Mouse (Mus musculus) lung, embryonic 15.5 days (tissue): ENCODE results near the gene Glp1r. TPM values are rescaled to one million over a fixed set of nuclear protein-coding genes. Genes with fewer than 3 reads are reported as not detected.

Experiments used
- ATAC-seq: fragments of 200-750 bp; cut with Nextera tagmentation; 2 replicates; pipeline ENCODE4 v1.8.0; 2017; ENCODE audit warnings: moderate number of reproducible peaks, borderline replicate concordance; ENCODE audit not compliant: low FRiP score, low TSS enrichment; ENCODE audit errors: extremely low read depth
- H3K27ac ChIP-seq: fragments of 300-500 bp; sonication (generic); 2 replicates; pipeline ENCODE4 v1.5.1; 2015; ENCODE audit warnings: moderate library complexity, mild to moderate bottlenecking, inconsistent platforms
- H3K27me3 ChIP-seq: fragments of 300-500 bp; sonication (generic); 2 replicates; pipeline ENCODE4 v1.6.1; 2015; ENCODE audit warnings: inconsistent platforms
- H3K36me3 ChIP-seq: fragments of 300-500 bp; sonication (generic); 2 replicates; pipeline ENCODE4 v1.6.1; 2015; ENCODE audit warnings: inconsistent platforms
- H3K4me1 ChIP-seq: fragments of 300-500 bp; sonication (generic); 2 replicates; pipeline ENCODE4 v1.6.1; 2015; ENCODE audit warnings: inconsistent platforms
- H3K4me2 ChIP-seq: fragments of 300-500 bp; sonication (generic); 2 replicates; pipeline ENCODE4 v1.6.1; 2015; ENCODE audit warnings: inconsistent platforms, mild to moderate bottlenecking, moderate library complexity
- H3K4me3 ChIP-seq: fragments of 300-500 bp; sonication (generic); 2 replicates; pipeline ENCODE4 v1.5.1; 2015; ENCODE audit warnings: mild to moderate bottlenecking, inconsistent platforms
- H3K9ac ChIP-seq: fragments of 300-500 bp; sonication (generic); 2 replicates; pipeline ENCODE4 v1.6.1; 2015; ENCODE audit warnings: inconsistent platforms
- H3K9me3 ChIP-seq: fragments of 300-500 bp; sonication (generic); 2 replicates; pipeline ENCODE4 v1.6.1; 2016; ENCODE audit warnings: inconsistent platforms
- WGBS: fragments of 180-500 bp; shearing (Covaris S2); methylation state at CpG from one replicate; pipeline ENCODE4 v1.1.7; 2015; 5-methylcytosine and 5-hydroxymethylcytosine counted together
- polyA plus RNA-seq: library from polyadenylated mRNA; unstranded; fragments of >200 nt; fragmentation: Nextera tagmentation; extraction: Ambion mirVana; gene quantifications from 2 replicates; pipeline ENCODE4 v1.2.1, GENCODE M21; 2015

Gene Glp1r
- polyA plus RNA-seq, 1 experiment from 2014 or later, result 8.4 TPM

DNA sequence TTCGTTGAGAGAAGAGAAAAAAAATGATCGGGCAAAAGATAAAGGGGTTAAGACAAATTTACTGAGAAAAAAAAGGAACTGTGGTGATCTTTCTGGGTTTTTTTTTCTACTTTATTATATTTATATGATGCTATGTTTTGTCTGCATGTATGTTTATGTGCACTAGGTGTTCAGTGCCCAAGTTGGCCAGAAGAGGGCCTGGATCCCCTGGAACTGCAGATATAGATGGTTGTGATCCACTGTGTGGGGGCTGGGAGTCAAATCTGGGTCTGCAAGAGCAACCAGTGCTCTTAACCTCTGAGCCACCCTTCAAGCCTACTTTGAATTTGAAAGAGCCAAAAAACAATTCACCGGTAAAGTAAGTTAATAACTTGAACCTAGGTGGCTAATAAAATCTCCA lies 21.2 kb upstream of the Glp1r start:
- Histone ChIP-seq H3K9ac (no peak overlapping the region), H3K9me3 (no peaks in the 10 kb centered on the region), H3K4me2 (no peak overlapping the region), H3K27ac (no peak overlapping the region), H3K27me3 (no peaks in the 10 kb centered on the region), H3K4me3 (no peak overlapping the region), H3K36me3 (no peaks in the 10 kb centered on the region), H3K4me1 (peaks cover 14% of the 10 kb centered on the region)
- 86% methylated on average over 3 of the region's 3 CpGs for WGBS
- ATAC-seq, result no peak

DNA sequence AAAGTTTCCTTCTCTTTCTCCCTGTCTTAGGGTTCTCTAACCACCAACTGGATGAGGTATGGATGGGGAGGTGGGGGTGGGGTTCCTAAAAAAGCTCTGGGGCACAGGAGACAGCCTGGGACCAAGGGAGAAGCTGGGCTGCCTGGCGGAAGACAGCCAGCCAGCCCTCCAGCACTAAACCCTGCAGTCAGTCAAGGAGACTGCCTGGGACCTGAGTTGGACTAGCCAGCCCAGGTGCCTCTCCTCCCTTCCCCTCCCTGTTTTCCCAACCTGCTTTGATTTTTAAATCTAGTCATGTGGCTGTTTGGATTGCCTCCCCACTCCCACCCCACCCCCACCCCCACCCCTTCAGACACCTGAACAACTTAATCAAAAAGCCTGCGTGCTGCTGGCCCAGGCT lies 20.6 kb upstream of the Glp1r start:
- no peaks in the 10 kb centered on the region for H3K27me3 ChIP-seq
- ATAC-seq, result no peak
- H3K27ac ChIP-seq, result no peak overlapping the region
- H3K4me1 ChIP-seq, result peaks cover 14% of the 10 kb centered on the region
- H3K4me3 ChIP-seq, result no peak overlapping the region
- no peaks in the 10 kb centered on the region for H3K36me3 ChIP-seq
- H3K4me2 ChIP-seq, result no peak overlapping the region
- H3K9ac ChIP-seq, result no peak overlapping the region
- no peaks in the 10 kb centered on the region for H3K9me3 ChIP-seq
- WGBS, result 62% methylated on average over 2 of the region's 2 CpGs

DNA sequence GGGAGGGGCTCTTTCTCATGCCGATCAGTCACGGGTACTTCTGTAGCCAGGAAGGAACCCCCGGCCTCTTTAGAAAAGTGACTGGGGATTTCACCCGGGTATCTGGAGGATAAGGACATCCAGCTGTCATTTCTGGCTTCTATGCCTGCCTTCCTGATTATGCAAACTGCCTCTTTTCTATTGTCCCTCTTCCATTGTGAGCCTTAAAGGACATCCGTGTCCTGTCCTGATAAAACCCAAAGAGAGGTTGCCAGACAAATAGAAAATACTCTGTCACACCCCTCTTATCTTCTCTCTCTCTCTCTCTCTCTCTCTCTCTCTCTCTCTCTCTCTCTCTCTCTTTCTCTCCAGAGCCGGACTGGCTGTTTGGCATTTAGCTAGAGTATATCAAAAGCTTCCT lies 19.4 kb upstream of the Glp1r start:
- H3K36me3 ChIP-seq, result no peaks in the 10 kb centered on the region
- ATAC-seq, result peak; percentile 59; the same call in 1 of the 2 replicates
- peaks cover 14% of the 10 kb centered on the region for H3K4me1 ChIP-seq
- H3K9me3 ChIP-seq, result no peaks in the 10 kb centered on the region
- H3K4me3 ChIP-seq, result no peak overlapping the region
- no peak overlapping the region for H3K9ac ChIP-seq
- H3K4me2 ChIP-seq, result no peak overlapping the region
- no peaks in the 10 kb centered on the region for H3K27me3 ChIP-seq
- H3K27ac ChIP-seq, result peak overlapping the region; percentile 68
- under 1% methylated on average over 6 of the region's 6 CpGs for WGBS

DNA sequence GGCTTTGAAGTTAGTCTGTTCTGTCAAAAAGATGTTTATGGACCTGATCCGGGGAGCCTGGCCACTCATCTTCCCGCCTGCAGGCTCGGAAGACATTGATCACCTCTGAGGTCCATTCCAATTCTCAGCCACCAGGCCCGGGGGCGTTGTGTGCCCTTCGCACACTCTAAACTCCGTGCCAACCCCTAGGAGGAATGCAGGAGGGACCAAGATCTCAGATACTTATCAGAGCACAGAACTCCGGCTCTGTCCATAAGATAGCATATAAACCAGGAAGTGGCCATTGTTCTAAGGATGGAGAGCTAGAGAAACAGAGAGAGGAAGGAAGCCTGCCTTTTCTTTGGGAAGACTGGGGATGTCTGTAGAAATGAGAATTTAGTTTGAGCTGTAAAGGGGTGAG lies 18.1 kb upstream of the Glp1r start:
- no peak for ATAC-seq
- Histone ChIP-seq H3K9me3 (no peaks in the 10 kb centered on the region), H3K36me3 (no peaks in the 10 kb centered on the region), H3K4me1 (peaks cover 14% of the 10 kb centered on the region), H3K4me3 (no peak overlapping the region), H3K27me3 (no peaks in the 10 kb centered on the region), H3K4me2 (no peak overlapping the region), H3K27ac (no peak overlapping the region; the same call in 1 of the 2 replicates), H3K9ac (no peak overlapping the region)
- WGBS, result 61% methylated on average over 8 of the region's 8 CpGs

DNA sequence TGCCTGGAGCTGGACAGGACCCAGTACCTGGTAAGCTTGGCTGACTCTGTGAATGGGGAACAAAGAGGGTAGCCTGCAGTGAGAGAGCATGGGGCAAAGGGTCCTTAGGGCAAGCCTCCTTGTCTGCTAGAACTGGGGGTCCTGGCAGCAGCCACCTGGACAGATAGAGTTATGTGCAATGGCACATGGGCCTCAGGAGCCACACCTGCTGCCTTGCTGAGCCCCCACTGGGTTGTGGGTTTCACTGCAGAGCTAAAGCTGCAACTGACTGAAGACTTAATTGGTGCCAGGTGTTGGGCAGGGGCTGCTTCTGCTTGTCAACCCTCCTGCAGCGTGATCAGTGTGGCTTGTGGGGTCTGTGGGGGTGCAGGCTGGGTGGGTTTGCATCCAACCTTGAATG lies 9.5 kb upstream of the Glp1r start:
- Histone ChIP-seq H3K9ac (no peak overlapping the region), H3K4me2 (no peak overlapping the region), H3K4me3 (no peak overlapping the region), H3K27ac (no peak overlapping the region), H3K36me3 (no peaks in the 10 kb centered on the region), H3K27me3 (no peaks in the 10 kb centered on the region), H3K4me1 (no peaks in the 10 kb centered on the region), H3K9me3 (no peaks in the 10 kb centered on the region)
- 38% methylated on average over 1 of the region's 1 CpGs for WGBS
- no peak for ATAC-seq

DNA sequence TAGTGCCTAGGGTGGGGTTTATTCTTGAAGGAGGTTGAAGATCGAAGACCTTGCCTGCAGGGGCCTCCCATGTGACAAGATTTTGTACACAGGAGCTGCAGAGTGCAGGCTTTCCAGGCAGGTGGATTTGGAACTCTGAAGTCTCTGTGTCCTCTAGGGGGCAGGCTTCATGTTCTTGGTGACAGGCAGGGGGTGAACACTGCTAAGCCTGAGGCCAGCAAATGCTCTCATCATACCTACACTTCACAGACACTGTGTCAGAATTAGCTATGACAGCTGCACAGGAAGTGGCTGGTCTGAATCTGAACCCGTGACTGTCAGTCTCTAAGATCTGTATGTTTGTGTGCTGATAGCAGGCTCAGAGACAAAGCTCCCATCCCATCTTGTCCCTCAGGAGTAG lies 8.9 kb upstream of the Glp1r start:
- H3K4me3 ChIP-seq, result no peak overlapping the region
- ATAC-seq, result no peak

DNA sequence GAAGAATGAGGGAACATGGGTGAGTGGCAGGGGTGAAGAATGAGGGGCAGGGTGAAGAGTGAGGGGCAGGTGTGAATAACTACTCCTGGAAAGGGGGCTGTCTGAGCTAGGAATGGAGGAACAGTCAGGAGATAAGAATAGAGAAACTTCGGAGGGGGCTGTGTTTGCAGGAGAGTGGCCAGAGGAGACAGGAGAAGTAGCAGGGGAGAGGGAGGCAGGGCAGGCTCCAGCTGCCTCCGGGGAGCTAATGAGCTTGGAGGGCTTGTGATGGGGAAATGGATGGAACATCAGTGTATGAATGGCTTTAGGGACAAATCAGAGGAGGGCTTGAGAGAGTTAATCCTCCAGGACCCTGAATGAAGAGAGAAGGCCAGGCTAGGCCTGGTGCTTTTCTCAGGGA lies 4.5 kb upstream of the Glp1r start:
- H3K4me2 ChIP-seq, result no peak overlapping the region
- H3K9ac ChIP-seq, result no peak overlapping the region
- no peaks in the 10 kb centered on the region for H3K9me3 ChIP-seq
- peaks cover 6% of the 10 kb centered on the region; the same call in 1 of the 2 replicates for H3K4me1 ChIP-seq
- H3K4me3 ChIP-seq, result no peak overlapping the region
- 11% methylated on average over 2 of the region's 2 CpGs for WGBS
- peaks cover 22% of the 10 kb centered on the region for H3K27me3 ChIP-seq
- no peak for ATAC-seq
- no peaks in the 10 kb centered on the region for H3K36me3 ChIP-seq
- no peak overlapping the region for H3K27ac ChIP-seq

More for the DNA sequence above, 8.9 kb upstream of the Glp1r start:
- no peaks in the 10 kb centered on the region for H3K36me3 ChIP-seq
- no peak overlapping the region for H3K4me2 ChIP-seq
- 32% methylated on average over 2 of the region's 2 CpGs for WGBS
- H3K9me3 ChIP-seq, result no peaks in the 10 kb centered on the region
- no peak overlapping the region for H3K27ac ChIP-seq
- no peaks in the 10 kb centered on the region for H3K4me1 ChIP-seq
- no peaks in the 10 kb centered on the region for H3K27me3 ChIP-seq
- no peak overlapping the region for H3K9ac ChIP-seq

DNA sequence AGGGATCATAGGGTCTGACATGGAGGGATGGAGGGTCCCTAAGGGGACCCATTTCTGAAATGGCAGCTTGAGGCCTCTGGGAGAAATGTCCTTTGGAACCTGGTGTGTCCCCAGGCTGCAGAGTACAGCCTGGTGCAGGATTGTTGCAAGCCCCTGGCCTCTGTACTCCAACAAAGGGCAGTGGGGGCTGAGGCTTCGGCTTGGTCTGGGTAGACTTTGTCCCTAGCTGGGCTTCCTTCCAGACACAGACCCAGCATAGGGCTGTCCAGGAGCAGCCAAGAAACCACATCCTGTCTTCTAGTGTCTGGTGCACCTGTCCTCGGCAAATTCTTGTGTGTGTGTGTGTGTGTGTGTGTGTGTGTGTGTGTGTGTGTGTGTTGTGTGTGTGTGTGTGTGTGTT lies 2.5 kb downstream of the Glp1r start:
- Histone ChIP-seq H3K27me3 (peaks cover 33% of the 10 kb centered on the region), H3K4me3 (no peak overlapping the region), H3K36me3 (no peaks in the 10 kb centered on the region), H3K4me2 (peak overlapping the region; percentile 86; the same call in 1 of the 2 replicates), H3K9ac (no peak overlapping the region), H3K4me1 (peaks cover 6% of the 10 kb centered on the region; the same call in 1 of the 2 replicates), H3K9me3 (no peaks in the 10 kb centered on the region), H3K27ac (no peak overlapping the region)
- 68% methylated on average over 2 of the region's 2 CpGs for WGBS
- ATAC-seq, result no peak

DNA sequence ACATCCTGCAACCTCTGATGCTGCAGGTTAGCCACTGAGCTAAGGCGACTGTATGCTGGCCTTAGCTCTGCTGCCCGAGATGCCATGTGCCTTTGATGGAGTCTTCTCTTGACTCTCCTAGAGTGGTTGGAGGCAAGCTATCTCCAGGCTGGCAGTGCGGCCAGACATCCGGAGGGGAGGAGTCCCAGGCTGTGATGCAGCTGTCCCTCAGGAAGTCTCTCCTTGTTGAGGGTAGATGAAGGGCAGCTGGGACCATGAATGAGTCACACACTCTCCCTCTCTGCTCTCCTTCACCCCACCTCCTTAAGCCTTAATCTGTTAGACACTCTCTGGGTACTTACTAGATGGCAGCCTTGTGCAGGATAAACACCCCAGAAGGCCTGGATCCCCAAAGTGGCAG lies 6.0 kb downstream of the Glp1r start:
- H3K4me3 ChIP-seq, result no peak overlapping the region
- 55% methylated on average over 4 of the region's 4 CpGs for WGBS
- no peak for ATAC-seq

DNA sequence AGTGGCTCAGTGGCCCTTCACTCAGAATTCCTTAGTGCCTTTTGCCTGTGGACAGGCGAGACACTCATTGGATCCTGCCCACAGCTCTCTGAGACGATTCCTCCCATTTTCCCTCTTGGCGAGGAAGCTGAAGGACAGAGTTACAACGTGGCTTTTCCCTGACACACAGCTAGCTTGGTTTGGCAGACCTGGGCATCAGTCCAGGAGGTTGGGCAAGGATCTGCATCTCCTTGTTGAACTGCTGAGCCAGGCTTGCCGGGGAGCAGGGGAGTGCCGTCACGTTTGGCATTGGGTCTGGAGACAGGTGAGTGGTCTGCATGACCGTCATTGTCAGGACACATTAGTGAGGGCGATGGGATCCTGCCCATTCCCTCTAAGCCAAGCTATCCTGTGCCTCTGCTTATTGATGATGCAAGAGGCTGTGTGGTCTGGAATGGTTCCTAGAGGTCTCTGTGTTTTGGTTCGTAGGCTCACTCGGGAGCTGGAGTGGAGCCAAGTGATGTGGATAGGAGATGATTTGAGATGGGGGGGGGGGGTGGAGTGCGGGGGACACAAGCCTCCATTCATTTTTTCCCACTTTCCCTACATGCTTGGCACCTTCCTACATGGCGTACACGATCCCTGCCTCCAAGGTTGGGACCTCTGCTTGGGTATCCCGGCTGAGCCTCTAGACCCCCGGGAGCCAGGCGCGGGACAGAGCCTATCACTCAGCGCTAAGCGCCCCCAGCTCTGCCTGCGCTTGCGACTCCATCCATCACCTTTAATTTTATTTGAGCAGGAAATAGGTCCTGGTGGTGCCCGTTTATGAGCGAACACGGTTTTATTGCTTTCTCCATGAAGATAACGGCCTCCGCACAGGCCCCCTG lies 9.5 kb downstream of the Glp1r start:
- H3K4me3 ChIP-seq, result no peak overlapping the region
- no peaks in the 10 kb centered on the region for H3K9me3 ChIP-seq
- H3K27me3 ChIP-seq, result no peaks in the 10 kb centered on the region
- H3K9ac ChIP-seq, result no peak overlapping the region
- 52% methylated on average over 27 of the region's 27 CpGs for WGBS
- no peaks in the 10 kb centered on the region for H3K4me1 ChIP-seq
- no peak for ATAC-seq
- H3K36me3 ChIP-seq, result no peaks in the 10 kb centered on the region
- H3K4me2 ChIP-seq, result no peak overlapping the region
- H3K27ac ChIP-seq, result no peak overlapping the region

More for the DNA sequence above, 6.0 kb downstream of the Glp1r start:
- Histone ChIP-seq H3K27ac (no peak overlapping the region), H3K4me1 (no peaks in the 10 kb centered on the region), H3K36me3 (no peaks in the 10 kb centered on the region), H3K9ac (no peak overlapping the region), H3K9me3 (no peaks in the 10 kb centered on the region), H3K4me2 (no peak overlapping the region), H3K27me3 (peaks cover 6% of the 10 kb centered on the region)

DNA sequence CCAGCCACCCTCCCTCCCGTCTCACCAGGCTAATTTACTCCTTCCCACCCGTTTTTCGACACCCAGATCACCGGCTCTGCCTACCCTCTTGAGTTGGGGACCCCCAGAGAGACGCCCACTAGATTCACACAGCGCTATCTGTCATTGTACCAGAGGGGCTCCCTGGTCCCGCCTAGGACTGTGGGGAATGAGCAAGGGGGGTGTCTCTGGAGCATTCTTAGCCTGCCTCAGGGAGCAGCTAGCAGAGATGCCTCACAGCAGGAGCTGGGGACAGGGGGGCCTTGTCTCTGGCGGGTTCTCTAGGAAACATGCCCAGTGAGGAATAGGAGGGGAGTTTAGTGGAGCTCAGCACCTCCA lies 10.1 kb downstream of the Glp1r start:
- Histone ChIP-seq H3K4me1 (no peaks in the 10 kb centered on the region), H3K36me3 (no peaks in the 10 kb centered on the region), H3K4me3 (no peak overlapping the region), H3K27ac (no peak overlapping the region), H3K9me3 (no peaks in the 10 kb centered on the region), H3K27me3 (no peaks in the 10 kb centered on the region), H3K4me2 (no peak overlapping the region), H3K9ac (no peak overlapping the region)
- no peak for ATAC-seq
- WGBS, result 41% methylated on average over 8 of the region's 8 CpGs

DNA sequence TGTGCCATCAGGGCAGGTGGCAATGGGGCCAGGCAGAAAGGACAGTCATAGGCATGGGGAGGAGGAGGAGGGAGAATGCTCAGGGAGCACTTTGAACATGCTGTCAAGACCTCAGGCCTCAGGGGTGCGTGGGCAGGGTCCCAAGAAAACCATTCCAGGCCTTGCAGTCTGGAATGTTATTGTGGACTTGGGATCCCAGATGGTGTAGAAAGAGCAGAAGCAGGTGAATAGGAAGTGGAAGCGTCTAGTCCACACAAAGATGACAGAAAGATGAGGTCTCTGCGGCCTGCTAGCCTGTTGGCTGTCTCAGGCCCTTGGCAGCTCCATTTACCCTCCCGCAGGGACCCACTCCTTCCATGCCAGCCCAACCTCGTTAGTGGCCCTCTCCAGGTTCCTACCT lies 10.9 kb downstream of the Glp1r start:
- Histone ChIP-seq H3K9me3 (no peaks in the 10 kb centered on the region), H3K27me3 (no peaks in the 10 kb centered on the region), H3K4me3 (no peak overlapping the region), H3K27ac (no peak overlapping the region), H3K4me2 (no peak overlapping the region), H3K9ac (no peak overlapping the region), H3K36me3 (no peaks in the 10 kb centered on the region), H3K4me1 (no peaks in the 10 kb centered on the region)
- ATAC-seq, result no peak
- WGBS, result 72% methylated on average over 5 of the region's 5 CpGs
